In the genomic region with DNA sequence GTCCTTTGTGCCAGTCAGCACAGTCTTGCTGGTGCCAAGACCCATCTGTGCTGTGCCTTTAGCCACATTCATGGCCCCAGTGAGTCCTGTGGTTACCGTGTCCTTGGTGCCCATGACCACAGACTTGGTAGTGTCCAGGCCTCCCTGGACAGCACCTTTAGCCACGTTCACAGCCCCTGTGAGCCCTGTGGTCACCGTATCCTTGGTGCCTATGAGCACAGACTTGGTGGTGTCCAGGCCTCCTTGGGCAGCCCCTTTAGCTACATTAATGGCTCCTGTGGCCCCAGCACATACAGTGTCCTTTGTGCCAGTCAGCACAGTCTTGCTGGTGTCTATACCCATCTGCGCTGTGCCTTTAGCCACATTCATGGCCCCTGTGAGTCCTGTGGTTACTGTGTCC, we compare ENCODE assay signal across 9 mouse cellular contexts. TPM values are rescaled to one million over a fixed set of nuclear protein-coding genes. Genes with fewer than 3 reads are reported as not detected.
"Had no signal": no experiment of that assay in that cellular context is flagged by ENCODE, and none has a peak within 500 bp of the region (broad histone marks: within the 10 kb centered on the region; RNA-seq: fewer than 3 reads in every experiment).

No protein-coding gene starts in this region.

RNA-seq across cellular contexts. Expression of gene Plin4, which starts 3.2 kb away (rescaled TPM):
- total RNA-seq: hematopoietic stem cell, adult 5-6 weeks had no signal

RNA-seq across cellular contexts. Expression of gene Plin5, which starts 11.0 kb away (rescaled TPM):
- total RNA-seq: hematopoietic stem cell, adult 5-6 weeks had no signal

RNA-seq across cellular contexts. Expression of gene Lrg1, which starts 15.4 kb away (rescaled TPM):
- total RNA-seq: layer of hippocampus, postnatal 10 days had no signal
- polyA plus RNA-seq: heart, embryonic 13.5 days; hindbrain, embryonic 10.5 days; hindbrain, embryonic 11.5 days; hindbrain, embryonic 13.5 days; inflammation-experienced regulatory T-cells, adult 6 months; intestine, embryonic 14.5 days; kidney, embryonic 14.5 days had no signal
